Mouse (Mus musculus) megakaryocyte, embryonic 14.5 days (primary cell): Measurements from ENCODE around the gene Rhod.

Source experiments
- FLI1 ChIP-seq: IDR thresholded peaks from 2 replicates; pipeline ENCODE4 v1.6.1; 2012; ENCODE audit warnings: low read length, inconsistent platforms, mixed read lengths
- GATA1 ChIP-seq: IDR thresholded peaks from 3 replicates; pipeline ENCODE4 v1.6.1; 2012; ENCODE audit warnings: mixed read lengths, low read length, inconsistent platforms, borderline replicate concordance

GRCm38 (mm10) chr19:4481326-4481725 lies 42.1 kb upstream of the Rhod start:
- TF ChIP-seq GATA1 (no peak), FLI1 (no peak)
